Mouse (Mus musculus) layer of hippocampus, adult 9-11 months (tissue): ENCODE data around the gene Gm28036.
"Not testable (repeated sequence)": the region's sequence is repeated elsewhere in the genome, so short reads cannot be mapped to it uniquely, and the experiment has no call there.

Experiments
- DNase-seq: peaks from one replicate; pipeline ENCODE4 v3.0.0; 2022

Gene Gm28036

GRCm38 (mm10) chr2:156126992-156127391 is at the start of gene Gm28036:
TSS of gene Gm28036 (minus strand) at chr2:156127092.
- no peak for DNase-seq

GRCm38 (mm10) chr2:156166557-156166956 is 39.7 kb upstream of the Gm28036 start:
- DNase-seq = no peak

GRCm38 (mm10) chr2:156165478-156165877 is 38.6 kb upstream of the Gm28036 start:
- no peak for DNase-seq

- no peak for DNase-seq
Observed at GRCm38 (mm10) chr2:156151538-156151937, 24.6 kb upstream of the Gm28036 start.

- DNase-seq = no peak
Observed at GRCm38 (mm10) chr2:156147316-156147915, 20.5 kb upstream of the Gm28036 start.

GRCm38 (mm10) chr2:156146272-156146989 is 19.5 kb upstream of the Gm28036 start:
- DNase-seq = no peak

GRCm38 (mm10) chr2:156145486-156146130 is 18.7 kb upstream of the Gm28036 start:
- DNase-seq = no peak

GRCm38 (mm10) chr2:156143953-156144724 is 17.2 kb upstream of the Gm28036 start, which contains the start of the genes Romo1 and Nfs1:
TSS of gene Romo1 (plus strand) at chr2:156144039.
TSS of gene Nfs1 (minus strand) at chr2:156144186.
- peak; percentile 92 for DNase-seq

- no peak for DNase-seq
Observed at GRCm38 (mm10) chr2:156143367-156143766, 16.5 kb upstream of the Gm28036 start.

- no peak for DNase-seq
Observed at GRCm38 (mm10) chr2:156142820-156143219, 15.9 kb upstream of the Gm28036 start.

GRCm38 (mm10) chr2:156135695-156136094 is 8.8 kb upstream of the Gm28036 start:
- DNase-seq = no peak

- no peak for DNase-seq
Observed at GRCm38 (mm10) chr2:156134161-156134560, 7.3 kb upstream of the Gm28036 start.

GRCm38 (mm10) chr2:156123731-156124130 is 3.2 kb downstream of the Gm28036 start:
- no peak for DNase-seq

- no peak for DNase-seq
Observed at GRCm38 (mm10) chr2:156119566-156119965, 7.3 kb downstream of the Gm28036 start.

- not testable (repeated sequence) for DNase-seq
Observed at GRCm38 (mm10) chr2:156112080-156112423, 14.8 kb downstream of the Gm28036 start.

- peak; percentile 87 for DNase-seq
Observed at GRCm38 (mm10) chr2:156111358-156112079, 15.4 kb downstream of the Gm28036 start, which contains the start of the genes Cpne1 and Rbm12. TSS of gene Cpne1 (minus strand) at chr2:156111965. TSS of gene Rbm12 (minus strand) at chr2:156111978.

GRCm38 (mm10) chr2:156110627-156111357 is 16.1 kb downstream of the Gm28036 start:
- no peak for DNase-seq

GRCm38 (mm10) chr2:156091926-156092325 is 35.0 kb downstream of the Gm28036 start:
- no peak for DNase-seq

GRCm38 (mm10) chr2:156089799-156090198 is 37.1 kb downstream of the Gm28036 start:
- no peak for DNase-seq

- DNase-seq = no peak
Observed at GRCm38 (mm10) chr2:156087391-156088110, 39.3 kb downstream of the Gm28036 start.

GRCm38 (mm10) chr2:156084541-156084940 is 42.4 kb downstream of the Gm28036 start:
- DNase-seq = no peak
